Mouse (Mus musculus) hindbrain, embryonic 14.5 days (tissue): ENCODE results near the gene Gm21992. TPM values are rescaled to one million over a fixed set of nuclear protein-coding genes. Genes with fewer than 3 reads are reported as not detected.

ENCODE experiments used
- ATAC-seq: fragments of 200-750 bp; cut with Nextera tagmentation; 2 replicates; pipeline ENCODE4 v1.8.0; 2017; ENCODE audit warnings: moderate number of reproducible peaks, mild to moderate bottlenecking, moderate TSS enrichment, moderate library complexity; ENCODE audit not compliant: low FRiP score
- DNase-seq: peaks from one replicate; pipeline ENCODE4 v3.0.0-alpha.2; 2015; ENCODE audit warnings: low spot score
- H3K27ac ChIP-seq: fragments of 300-500 bp; sonication (generic); 2 replicates; pipeline ENCODE4 v1.5.1; 2014; ENCODE audit warnings: mild to moderate bottlenecking, moderate library complexity
- H3K27me3 ChIP-seq: fragments of 300-500 bp; sonication (generic); 2 replicates; pipeline ENCODE4 v1.6.1; 2014; ENCODE audit warnings: mild to moderate bottlenecking, low read length, mixed read lengths; ENCODE audit not compliant: control insufficient read depth, insufficient read depth
- H3K36me3 ChIP-seq: fragments of 300-500 bp; sonication (generic); replicated peaks from 2 replicates; pipeline ENCODE4 v1.6.1; 2014; ENCODE audit not compliant: control insufficient read depth, insufficient read depth
- H3K4me1 ChIP-seq: fragments of 300-500 bp; sonication (generic); replicated peaks from 2 replicates; pipeline ENCODE4 v1.6.1; 2014; ENCODE audit warnings: antibody characterized with exemption, low read length, mixed read lengths; ENCODE audit not compliant: control insufficient read depth, insufficient read depth
- H3K4me2 ChIP-seq: fragments of 300-500 bp; sonication (generic); replicated peaks from 2 replicates; pipeline ENCODE4 v1.6.1; 2014; ENCODE audit warnings: mild to moderate bottlenecking, moderate library complexity
- H3K4me3 ChIP-seq: fragments of 300-500 bp; sonication (generic); replicated peaks from 2 replicates; pipeline ENCODE4 v1.5.1; 2014; ENCODE audit warnings: mild to moderate bottlenecking, low read length
- H3K9ac ChIP-seq: fragments of 300-500 bp; sonication (generic); 2 replicates; pipeline ENCODE4 v1.6.1; 2014
- H3K9me3 ChIP-seq: fragments of 300-500 bp; sonication (generic); 2 replicates; pipeline ENCODE4 v1.6.1; 2016; ENCODE audit warnings: low read length; ENCODE audit not compliant: control insufficient read depth
- WGBS: fragments of 180-500 bp; shearing (Covaris S2); extraction: QIAGEN DNeasy Blood & Tissue Kit; methylation state at CpG from one replicate; pipeline ENCODE4 v1.1.7; 2014; 5-methylcytosine and 5-hydroxymethylcytosine counted together
- polyA plus RNA-seq: library from polyadenylated mRNA; unstranded; fragments of >200 nt; fragmentation: Nextera tagmentation; extraction: Ambion mirVana; gene quantifications from 2 replicates; pipeline ENCODE4 v1.2.1, GENCODE M21; 2014

Gm21992 gene
- polyA plus RNA-seq, 1 experiment from 2014 or later: 8.6 TPM

- ATAC-seq (peak; percentile 89), DNase-seq (peak; percentile 82)
- Histone ChIP-seq H3K36me3 (no peaks in the 10 kb centered on the region), H3K4me1 (peaks cover 6% of the 10 kb centered on the region; the same call in 1 of the 2 replicates), H3K9me3 (no peaks in the 10 kb centered on the region), H3K27me3 (peaks cover 8% of the 10 kb centered on the region; the same call in 1 of the 2 replicates), H3K4me2 (peak within 1 kb of the TSS; percentile 58), H3K4me3 (peak within 1 kb of the TSS; percentile 50), H3K27ac (peak within 1 kb of the TSS; percentile 80), H3K9ac (peak within 1 kb of the TSS; percentile 76)
- under 1% methylated on average over 39 of the region's 40 CpGs for WGBS
Observed at GRCm38 (mm10) chr19:4698205-4698677, 113.2 kb downstream of the Gm21992 start, which contains the start of gene Gm960. Gene Gm960 (minus strand): TSS chr19:4698668.

GRCm38 (mm10) chr19:4697721-4698120 is 113.7 kb downstream of the Gm21992 start:
- no peak for ATAC-seq
- peaks cover 6% of the 10 kb centered on the region; the same call in 1 of the 2 replicates for H3K4me1 ChIP-seq
- peak overlapping the region; percentile 80 for H3K27ac ChIP-seq
- H3K36me3 ChIP-seq: no peaks in the 10 kb centered on the region
- 74% methylated on average over 9 of the region's 9 CpGs for WGBS
- H3K4me3 ChIP-seq: peak overlapping the region; percentile 50
- peak overlapping the region; percentile 76 for H3K9ac ChIP-seq
- no peak for DNase-seq
- H3K9me3 ChIP-seq: no peaks in the 10 kb centered on the region
- H3K27me3 ChIP-seq: peaks cover 8% of the 10 kb centered on the region; the same call in 1 of the 2 replicates
- H3K4me2 ChIP-seq: peak overlapping the region; percentile 58

- 92% methylated on average over 3 of the region's 3 CpGs for WGBS
- Histone ChIP-seq H3K27me3 (peaks cover 8% of the 10 kb centered on the region; the same call in 1 of the 2 replicates), H3K27ac (no peak overlapping the region), H3K36me3 (no peaks in the 10 kb centered on the region), H3K4me1 (peaks cover 6% of the 10 kb centered on the region; the same call in 1 of the 2 replicates), H3K9me3 (no peaks in the 10 kb centered on the region), H3K9ac (no peak overlapping the region), H3K4me2 (no peak overlapping the region; the same call in 1 of the 2 replicates), H3K4me3 (no peak overlapping the region)
- ATAC-seq (no peak), DNase-seq (no peak)
Observed at GRCm38 (mm10) chr19:4697121-4697520, 114.3 kb downstream of the Gm21992 start.

GRCm38 (mm10) chr19:4694346-4694745 is 117.1 kb downstream of the Gm21992 start:
- no peak overlapping the region for H3K4me2 ChIP-seq
- H3K27ac ChIP-seq: no peak overlapping the region
- H3K9me3 ChIP-seq: no peaks in the 10 kb centered on the region
- 74% methylated on average over 3 of the region's 3 CpGs for WGBS
- H3K4me1 ChIP-seq: peaks cover 6% of the 10 kb centered on the region; the same call in 1 of the 2 replicates
- ATAC-seq (no peak), DNase-seq (no peak)
- H3K4me3 ChIP-seq: no peak overlapping the region
- no peaks in the 10 kb centered on the region for H3K36me3 ChIP-seq
- H3K27me3 ChIP-seq: peaks cover under 1% of the 10 kb centered on the region; the same call in 1 of the 2 replicates
- H3K9ac ChIP-seq: no peak overlapping the region

Other genes starting within 250 kb of the Gm21992 start
- gene Lrfn4, start 195.9 kb downstream of the Gm21992 start, polyA plus RNA-seq: 17.9 and 18.9 TPM in 2 replicates
- 47.0 and 53.3 TPM in 2 replicates for gene Rce1, start 186.0 kb downstream of the Gm21992 start, polyA plus RNA-seq
- 5.4 and 6.3 TPM in 2 replicates for gene Gm960, start 112.9 kb downstream of the Gm21992 start, polyA plus RNA-seq
- gene Sptbn2, start 100.4 kb downstream of the Gm21992 start, polyA plus RNA-seq: 38.3 and 38.4 TPM in 2 replicates
- 132 and 136 TPM in 2 replicates for gene Rbm4b, start 55.1 kb downstream of the Gm21992 start, polyA plus RNA-seq
- gene Rbm4, start 17.7 kb downstream of the Gm21992 start, polyA plus RNA-seq: 78.9 and 82.7 TPM in 2 replicates
- gene Rbm14, start within 50 bp of the Gm21992 start, polyA plus RNA-seq: 56.3 and 62.8 TPM in 2 replicates
- 31.9 and 41.4 TPM in 2 replicates for gene Ccs, start 27.7 kb upstream of the Gm21992 start, polyA plus RNA-seq
- 0.71 and 0.81 TPM in 2 replicates for gene Ccdc87, start 27.8 kb upstream of the Gm21992 start, polyA plus RNA-seq
- gene Ctsf, start 43.5 kb upstream of the Gm21992 start, polyA plus RNA-seq: 68.8 and 74.4 TPM in 2 replicates
- 2.9 and 3.2 TPM in 2 replicates for gene Actn3, start 66.3 kb upstream of the Gm21992 start, polyA plus RNA-seq
- 17.0 and 17.7 TPM in 2 replicates for gene Zdhhc24, start 67.1 kb upstream of the Gm21992 start, polyA plus RNA-seq
- gene Bbs1, start 95.0 kb upstream of the Gm21992 start, polyA plus RNA-seq: 12.5 and 12.9 TPM in 2 replicates
- 90.7 and 95.7 TPM in 2 replicates for gene Dpp3, start 116.7 kb upstream of the Gm21992 start, polyA plus RNA-seq
- gene Peli3, start 131.5 kb upstream of the Gm21992 start, polyA plus RNA-seq: 9.5 and 11.6 TPM in 2 replicates
- 119 TPM in 2 replicates for gene Mrpl11, start 150.5 kb upstream of the Gm21992 start, polyA plus RNA-seq
- 0.23 and 0.31 TPM in 2 replicates for gene Npas4, start 178.7 kb upstream of the Gm21992 start, polyA plus RNA-seq
- gene Slc29a2, start 212.2 kb upstream of the Gm21992 start, polyA plus RNA-seq: 9.9 and 10.7 TPM in 2 replicates
- gene B4gat1, start 227.2 kb upstream of the Gm21992 start, polyA plus RNA-seq: 93.7 and 101 TPM in 2 replicates
- gene AC124502.3, start 227.3 kb upstream of the Gm21992 start, polyA plus RNA-seq: 1.4 and 1.9 TPM in 2 replicates
- 28.6 and 29.5 TPM in 2 replicates for gene Brms1, start 229.7 kb upstream of the Gm21992 start, polyA plus RNA-seq
- 1.1 and 1.4 TPM in 2 replicates for gene Rin1, start 238.9 kb upstream of the Gm21992 start, polyA plus RNA-seq